Mouse (Mus musculus) MEL (cell line): ENCODE data around the gene Magi3. TPM values are rescaled to one million over a fixed set of nuclear protein-coding genes. Genes with fewer than 3 reads are reported as not detected.

Experiments used
- DNase-seq: peaks from one replicate; pipeline ENCODE4 v3.0.0; 2011; ENCODE audit warnings: low read depth, low spot score
- H3K27ac ChIP-seq: 2 replicates; pipeline ENCODE4 v1.5.1; 2012; ENCODE audit warnings: low read depth, mild to moderate bottlenecking, control low read depth, low read length, moderate library complexity; ENCODE audit not compliant: control insufficient read depth
- H3K27me3 ChIP-seq, 2 experiments: fragments of 150-350 bp in 1 of 2; sonication (generic) in 1 of 2; 2 replicates each; pipeline ENCODE4 v1.6.1; 2012; ENCODE audit warnings: low read length in 2 of 2, mild to moderate bottlenecking in 2 of 2, improper control_type of control experiment in 1 of 2, moderate library complexity in 1 of 2; ENCODE audit not compliant: insufficient read depth in 2 of 2, control insufficient read depth in 1 of 2
- H3K36me3 ChIP-seq, 2 experiments: 2 replicates each; pipeline ENCODE4 v1.6.1; 2012 to 2014; ENCODE audit warnings: low read length in 2 of 2, improper control_type of control experiment in 1 of 2, inconsistent platforms in 1 of 2, mild to moderate bottlenecking in 1 of 2; ENCODE audit not compliant: insufficient read depth in 2 of 2, control insufficient read depth in 1 of 2
- H3K4me1 ChIP-seq, 2 experiments: fragments of 150-350 bp in 1 of 2; sonication (generic) in 1 of 2; 2 replicates each; pipeline ENCODE4 v1.6.1; 2012; ENCODE audit warnings: low read length in 2 of 2, improper control_type of control experiment in 1 of 2, mild to moderate bottlenecking in 1 of 2; ENCODE audit not compliant: insufficient read depth in 2 of 2, control insufficient read depth in 1 of 2
- H3K4me3 ChIP-seq, 2 experiments: fragments of 150-350 bp in 1 of 2; sonication (generic) in 1 of 2; 2 replicates each; pipeline ENCODE4 v1.5.1; 2012; ENCODE audit warnings: low read depth in 2 of 2, low read length in 2 of 2, mild to moderate bottlenecking in 2 of 2, moderate library complexity in 2 of 2, control low read depth in 1 of 2, improper control_type of control experiment in 1 of 2; ENCODE audit not compliant: control insufficient read depth in 1 of 2, insufficient read depth in 1 of 2
- H3K79me2 ChIP-seq: 2 replicates; pipeline ENCODE4 v1.6.1; 2012; ENCODE audit warnings: mild to moderate bottlenecking, low read length, moderate library complexity; ENCODE audit not compliant: control insufficient read depth, poor library complexity, insufficient read depth
- H3K9ac ChIP-seq: 2 replicates; pipeline ENCODE4 v1.6.1; 2012; ENCODE audit warnings: low read depth, mild to moderate bottlenecking, control low read depth, low read length, moderate library complexity; ENCODE audit not compliant: control insufficient read depth, poor library complexity, severe bottlenecking
- H3K9me3 ChIP-seq: fragments of 150-350 bp; sonication (generic); replicated peaks from 2 replicates; pipeline ENCODE4 v1.6.1; 2012; ENCODE audit warnings: mild to moderate bottlenecking, low read length, improper control_type of control experiment, moderate library complexity; ENCODE audit not compliant: insufficient read depth
- CHD1 ChIP-seq: IDR thresholded peaks from 2 replicates; pipeline ENCODE4 v1.6.1; 2012; ENCODE audit warnings: low read depth, mild to moderate bottlenecking, inconsistent platforms, low read length, improper control_type of control experiment
- E2F4 ChIP-seq: IDR thresholded peaks from 2 replicates; pipeline ENCODE4 v1.6.1; 2011; ENCODE audit warnings: low read depth, low read length, improper control_type of control experiment, borderline replicate concordance
- ELF1 ChIP-seq: IDR thresholded peaks from 2 replicates; pipeline ENCODE4 v1.6.1; 2014; ENCODE audit warnings: low read depth, mild to moderate bottlenecking, inconsistent platforms, low read length, improper control_type of control experiment, moderate library complexity
- GATA1 ChIP-seq: IDR thresholded peaks from 2 replicates; pipeline ENCODE4 v1.6.1; 2011; ENCODE audit warnings: low read depth, low read length, improper control_type of control experiment
- JUND ChIP-seq: IDR thresholded peaks from 2 replicates; pipeline ENCODE4 v1.6.1; 2011; ENCODE audit warnings: low read depth, mild to moderate bottlenecking, improper control_type of control experiment, low read length
- KAT2A ChIP-seq: conservative IDR thresholded peaks from 2 replicates; pipeline ENCODE4 v1.6.1; 2012; ENCODE audit warnings: low read depth, low read length, improper control_type of control experiment, inconsistent platforms
- POLR2AphosphoS2 ChIP-seq: IDR thresholded peaks from 2 replicates; pipeline ENCODE4 v1.6.1; 2011; ENCODE audit warnings: low read length, improper control_type of control experiment
- RCOR1 ChIP-seq: IDR thresholded peaks from 2 replicates; pipeline ENCODE4 v1.6.1; 2012; ENCODE audit warnings: low read depth, mild to moderate bottlenecking, inconsistent platforms, low read length, improper control_type of control experiment
- SMC3 ChIP-seq: IDR thresholded peaks from 2 replicates; pipeline ENCODE4 v1.6.1; 2011; ENCODE audit warnings: low read depth, low read length, improper control_type of control experiment
- USF2 ChIP-seq, 2 experiments: IDR thresholded peaks; 2 replicates each; pipeline ENCODE4 v1.6.1; 2011 to 2012; ENCODE audit warnings: improper control_type of control experiment in 2 of 2, low read length in 2 of 2, borderline replicate concordance in 1 of 2, inconsistent platforms in 1 of 2, low read depth in 1 of 2, mild to moderate bottlenecking in 1 of 2; ENCODE audit not compliant: insufficient read depth in 1 of 2
- ZC3H11A ChIP-seq: IDR thresholded peaks from 2 replicates; pipeline ENCODE4 v1.6.1; 2012; ENCODE audit warnings: low read depth, mild to moderate bottlenecking, inconsistent platforms, low read length, improper control_type of control experiment
- ZMIZ1 ChIP-seq: IDR thresholded peaks from 2 replicates; pipeline ENCODE4 v1.6.1; 2012; ENCODE audit warnings: low read depth, mild to moderate bottlenecking, inconsistent platforms, low read length, improper control_type of control experiment, moderate library complexity
- polyA plus RNA-seq, 2 experiments: library from polyadenylated mRNA; stranded (reverse) in 1 of 2; unstranded in 1 of 2; fragments of >175 nt in 1 of 2; fragments of >200 nt in 1 of 2; gene quantifications; 2 replicates each; pipeline versions ENCODE4 v1.2.1 to v1.2.4; 2012; ENCODE audit warnings: low replicate concordance in 2 of 2, low read depth in 1 of 2; ENCODE audit not compliant: insufficient read length in 2 of 2, insufficient read depth in 1 of 2, missing spikeins in 1 of 2
- total RNA-seq: library from RNA; depleted of rRNA; stranded (reverse); fragments of 300-350 nt; gene quantifications from 2 replicates; pipeline ENCODE4 v1.2.3, GENCODE M21; 2012

The Magi3 gene
- total and polyA plus RNA-seq, 3 experiments = 0.04 to 0.18 TPM; not detected in 1

- H3K9ac ChIP-seq = no peak overlapping the region
- H3K36me3 ChIP-seq = no peaks in the 10 kb centered on the region
- TF ChIP-seq E2F4 (no peak), ZC3H11A (no peak), SMC3 (no peak), CHD1 (no peak)
- TF ChIP-seq, all 39 proteins: peak for 0
- Histone ChIP-seq H3K4me3 (no peak overlapping the region), H3K27me3 (peaks cover 1 to 4% of the 10 kb centered on the region in 2 experiments), H3K27ac (no peak overlapping the region), H3K4me1 (no peaks in the 10 kb centered on the region), H3K79me2 (no peaks in the 10 kb centered on the region), H3K9me3 (no peaks in the 10 kb centered on the region)
- DNase-seq = no peak
These were observed 37.5 kb downstream of the Magi3 start for GRCm38 (mm10) chr3:104182711-104183110.

- no peaks in the 10 kb centered on the region for H3K79me2 ChIP-seq
- TF ChIP-seq POLR2AphosphoS2 = no peak
- no peak for TF ChIP-seq CHD1
- no peak for TF ChIP-seq ELF1
- no peak for TF ChIP-seq GATA1
- no peak for TF ChIP-seq RCOR1
- TF ChIP-seq E2F4 = no peak
- TF ChIP-seq USF2 (IDR thresholded peaks at IDR 0.05; ENCODE audit: borderline replicate concordance in 1 of 2, insufficient read depth in 1 of 2, low read depth in 1 of 2, low read length in 2 of 2) = no peak
These were observed 58.8 kb downstream of the Magi3 start for GRCm38 (mm10) chr3:104161347-104161746.

GRCm38 (mm10) chr3:104160603-104161002, 59.6 kb downstream of the Magi3 start:
- TF ChIP-seq JUND (no peak), E2F4 (no peak), KAT2A (no peak), ZMIZ1 (no peak)
- Histone ChIP-seq H3K4me1 (no peaks in the 10 kb centered on the region), H3K9ac (no peak overlapping the region), H3K36me3 (no peaks in the 10 kb centered on the region), H3K27me3 (peaks cover 4 to 24% of the 10 kb centered on the region in 2 experiments), H3K9me3 (no peaks in the 10 kb centered on the region), H3K27ac (no peak overlapping the region), H3K79me2 (no peaks in the 10 kb centered on the region), H3K4me3 (no peak overlapping the region)
- no peak for DNase-seq

More at GRCm38 (mm10) chr3:104161347-104161746, 58.8 kb downstream of the Magi3 start:
- Histone ChIP-seq H3K27me3 (peaks cover 4 to 24% of the 10 kb centered on the region in 2 experiments), H3K9me3 (no peaks in the 10 kb centered on the region), H3K27ac (no peak overlapping the region), H3K9ac (no peak overlapping the region), H3K4me1 (no peaks in the 10 kb centered on the region), H3K4me3 (no peak overlapping the region), H3K36me3 (no peaks in the 10 kb centered on the region)
- DNase-seq = no peak
